Mouse (Mus musculus) lung, postnatal 0 days (tissue): ENCODE measurements around the gene Heatr5a. TPM values are rescaled to one million over a fixed set of nuclear protein-coding genes. Genes with fewer than 3 reads are reported as not detected.

ENCODE experiments used
- ATAC-seq: fragments of 200-750 bp; cut with Nextera tagmentation; 2 replicates; pipeline ENCODE4 v1.8.0; 2017; ENCODE audit warnings: moderate library complexity
- DNase-seq: peaks from one replicate; pipeline ENCODE4 v3.0.0-alpha.2; 2016; ENCODE audit warnings: low spot score
- H3K27ac ChIP-seq: fragments of 300-500 bp; sonication (generic); 2 replicates; pipeline ENCODE4 v1.5.1; 2014; ENCODE audit warnings: antibody characterized with exemption, mild to moderate bottlenecking, low read length, mixed read lengths
- H3K27me3 ChIP-seq: fragments of 300-500 bp; sonication (generic); replicated peaks from 2 replicates; pipeline ENCODE4 v1.6.1; 2014; ENCODE audit warnings: low read length, mixed read lengths; ENCODE audit not compliant: insufficient read depth
- H3K36me3 ChIP-seq: fragments of 300-500 bp; sonication (generic); 2 replicates; pipeline ENCODE4 v1.6.1; 2014; ENCODE audit warnings: low read length, mixed read lengths; ENCODE audit not compliant: insufficient read depth
- H3K4me1 ChIP-seq: fragments of 300-500 bp; sonication (generic); 2 replicates; pipeline ENCODE4 v1.6.1; 2014; ENCODE audit warnings: antibody characterized with exemption, low read depth, low read length, mixed read lengths; ENCODE audit not compliant: insufficient read depth
- H3K4me2 ChIP-seq: fragments of 300-500 bp; sonication (generic); replicated peaks from 2 replicates; pipeline ENCODE4 v1.6.1; 2014; ENCODE audit warnings: low read depth, mild to moderate bottlenecking, low read length, moderate library complexity, mixed read lengths
- H3K4me3 ChIP-seq: fragments of 300-500 bp; sonication (generic); 2 replicates; pipeline ENCODE4 v1.5.1; 2014; ENCODE audit warnings: low read depth, low read length
- H3K9ac ChIP-seq: fragments of 300-500 bp; sonication (generic); replicated peaks from 2 replicates; pipeline ENCODE4 v1.6.1; 2014; ENCODE audit warnings: low read depth, mild to moderate bottlenecking
- H3K9me3 ChIP-seq: fragments of 300-500 bp; sonication (generic); 2 replicates; pipeline ENCODE4 v1.6.1; 2016; ENCODE audit warnings: low read length, mixed read lengths
- CTCF ChIP-seq: IDR thresholded peaks from 2 replicates; pipeline ENCODE4 v1.5.1; 2016; ENCODE audit warnings: antibody characterized with exemption, mild to moderate bottlenecking
- EP300 ChIP-seq: IDR thresholded peaks from 2 replicates; pipeline ENCODE4 v1.6.1; 2016; ENCODE audit warnings: antibody characterized with exemption, mild to moderate bottlenecking, control low read depth
- WGBS: fragments of 180-500 bp; shearing (Covaris S2); extraction: QIAGEN DNeasy Blood & Tissue Kit; methylation state at CpG from one replicate; pipeline ENCODE4 v1.1.7; 2014; 5-methylcytosine and 5-hydroxymethylcytosine counted together
- polyA plus RNA-seq: library from polyadenylated mRNA; unstranded; fragments of >200 nt; fragmentation: Nextera tagmentation; extraction: Ambion mirVana; gene quantifications from 2 replicates; pipeline ENCODE4 v1.2.1, GENCODE M21; 2015

Heatr5a gene
- polyA plus RNA-seq, 1 experiment from 2014 or later, result 5.0 TPM

GRCm38 (mm10) chr12:51829290-51830076 is 141.6 kb downstream of the Heatr5a start, which contains the start of gene Hectd1:
TSS of gene Hectd1 (minus strand) at chr12:51829536.
- no peaks in the 10 kb centered on the region for H3K27me3 ChIP-seq
- peaks cover 7% of the 10 kb centered on the region; the same call in 1 of the 2 replicates for H3K4me1 ChIP-seq
- ATAC-seq (peak; percentile 94), DNase-seq (peak; percentile 93)
- peaks cover 4% of the 10 kb centered on the region; the same call in 1 of the 2 replicates for H3K36me3 ChIP-seq
- H3K9me3 ChIP-seq, result no peaks in the 10 kb centered on the region
- H3K4me2 ChIP-seq, result peak within 1 kb of the TSS; percentile 68
- H3K9ac ChIP-seq, result peak within 1 kb of the TSS; percentile 98
- peak within 1 kb of the TSS; percentile 88 for H3K4me3 ChIP-seq
- WGBS, result 3% methylated on average over 77 of the region's 114 CpGs
- TF ChIP-seq EP300 (no peak), CTCF (peak; percentile 43; the same call in 1 of the 2 replicates)
- H3K27ac ChIP-seq, result peak within 1 kb of the TSS; percentile 100

DNA sequence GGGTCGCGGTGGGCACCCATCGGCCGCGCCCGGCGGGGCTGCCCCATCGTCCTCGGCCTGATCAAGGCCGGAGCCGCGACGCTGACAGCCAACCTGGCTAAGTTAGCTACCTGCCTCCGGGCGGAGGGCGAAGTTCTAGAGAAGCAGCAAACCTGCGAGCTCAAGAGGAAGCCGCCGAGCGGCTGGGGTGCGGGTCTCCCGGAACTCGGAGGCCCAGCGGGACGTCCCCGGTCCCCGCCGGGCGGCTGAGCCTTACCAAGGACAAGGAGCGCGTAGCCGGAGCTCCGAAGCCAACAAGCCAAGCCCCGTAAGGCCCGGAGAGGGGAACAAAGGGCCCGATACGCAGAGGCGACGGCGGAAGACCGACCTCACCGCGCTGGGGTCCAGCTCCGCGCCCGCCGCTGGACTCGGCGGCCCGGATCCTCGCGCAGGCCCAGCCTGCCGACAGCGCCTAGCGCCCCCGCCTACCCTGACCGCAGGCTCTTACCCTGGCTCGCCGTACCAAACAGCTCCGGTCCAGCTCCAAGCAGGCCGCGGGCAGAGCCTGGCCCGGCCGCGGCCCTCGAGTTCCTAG is 142.3 kb downstream of the Heatr5a start:
- no peak; the same call in 1 of the 2 replicates for ATAC-seq
- Histone ChIP-seq H3K27me3 (no peaks in the 10 kb centered on the region), H3K4me2 (peak overlapping the region; percentile 68), H3K27ac (peak overlapping the region; percentile 100), H3K36me3 (peaks cover 4% of the 10 kb centered on the region; the same call in 1 of the 2 replicates), H3K4me1 (peaks cover 7% of the 10 kb centered on the region; the same call in 1 of the 2 replicates), H3K9ac (peak overlapping the region; percentile 98), H3K4me3 (peak overlapping the region; percentile 88), H3K9me3 (no peaks in the 10 kb centered on the region)
- WGBS, result under 1% methylated on average over 49 of the region's 66 CpGs
- peak; percentile 66 for DNase-seq
- TF ChIP-seq CTCF, result no peak
- TF ChIP-seq EP300, result no peak

- 7% methylated on average over 6 of the region's 6 CpGs for WGBS
- Histone ChIP-seq H3K9ac (peak overlapping the region; percentile 98), H3K4me1 (peaks cover 7% of the 10 kb centered on the region; the same call in 1 of the 2 replicates), H3K4me3 (peak overlapping the region; percentile 88), H3K27ac (peak overlapping the region; percentile 100), H3K27me3 (no peaks in the 10 kb centered on the region), H3K4me2 (peak overlapping the region; percentile 68), H3K9me3 (no peaks in the 10 kb centered on the region), H3K36me3 (peaks cover 4% of the 10 kb centered on the region; the same call in 1 of the 2 replicates)
- no peak for TF ChIP-seq EP300
- TF ChIP-seq CTCF, result no peak
- no peak for ATAC-seq
- no peak for DNase-seq
These were observed 143.0 kb downstream of the Heatr5a start for GRCm38 (mm10) chr12:51827958-51828650.

Other genes with a start within 250 kb of the Heatr5a start
- gene Hectd1, start 141.8 kb downstream of the Heatr5a start, polyA plus RNA-seq, result 27.5 and 31.8 TPM in 2 replicates
- 18.2 and 20.1 TPM in 2 replicates for gene Dtd2, start 35.2 kb upstream of the Heatr5a start, polyA plus RNA-seq
- not detected in 2 replicates for gene Gpr33, start 56.7 kb upstream of the Heatr5a start, polyA plus RNA-seq
- 6.8 and 8.6 TPM in 2 replicates for gene Nubpl, start 126.4 kb upstream of the Heatr5a start, polyA plus RNA-seq